Mouse (Mus musculus): Measurements from ENCODE around the gene Cage1.

- TF ChIP-seq GATA1 (IDR thresholded peaks at IDR 0.05; ENCODE audit: borderline replicate concordance, low read length), result no peak
- no peak for TF ChIP-seq FLI1 (IDR thresholded peaks at IDR 0.05; ENCODE audit: low read length)
Measured at GRCm38 (mm10) chr13:38079366-38079765, 42.5 kb upstream of the Cage1 start.
